Mouse (Mus musculus) hematopoietic stem cell, adult 5-6 weeks (primary cell): ENCODE measurements at regions not wholly inside any gene's neighbourhood (a gene's known extent, or its start where the extent isn't known, plus 50 kb on each side); places are given as distances from the start of the nearest gene placed in this dataset.

ENCODE experiments used
- ATAC-seq, 2 experiments: fragments of 125-278 bp in 1 of 2; replicated peaks in 1 of 2; 2 replicates each; pipeline ENCODE4 v1.8.0; 2016 to 2017; ENCODE audit warnings: inconsistent platforms in 2 of 2, mild to moderate bottlenecking in 2 of 2, moderate number of reproducible peaks in 2 of 2, low read depth in 1 of 2, moderate TSS enrichment in 1 of 2; ENCODE audit not compliant: low FRiP score in 2 of 2, poor library complexity in 2 of 2, severe bottlenecking in 2 of 2, insufficient read depth in 1 of 2, low TSS enrichment in 1 of 2

GRCm38 (mm10) chr7:39942262-39942900 is 424.8 kb downstream of the Zfp619 start:
- ATAC-seq: no peak

GRCm38 (mm10) chr7:39954110-39954509 is 436.5 kb downstream of the Zfp619 start:
- ATAC-seq: no peak

- ATAC-seq: no peak
These were observed 437.4 kb downstream of the Zfp619 start for GRCm38 (mm10) chr7:39954931-39955330.

- no peak for ATAC-seq
These were observed 460.6 kb downstream of the Zfp619 start for GRCm38 (mm10) chr7:39978121-39978520.

- no peak for ATAC-seq
These were observed 464.1 kb downstream of the Zfp619 start for GRCm38 (mm10) chr7:39981647-39982046.
